Mouse (Mus musculus) brain, embryonic 14.5 days (tissue): ENCODE data around the gene Dchs1.

Experiments
- CTCF ChIP-seq: fragments of 200-500 bp; IDR thresholded peaks from 2 replicates; pipeline ENCODE4 v1.5.1; 2012; ENCODE audit warnings: inconsistent platforms, mild to moderate bottlenecking, moderate library complexity, borderline replicate concordance; ENCODE audit not compliant: insufficient read depth, insufficient read length; ENCODE audit errors: extremely low read depth
- POLR2A ChIP-seq: fragments of 200-500 bp; IDR thresholded peaks from 2 replicates; pipeline ENCODE4 v1.6.1; 2012; ENCODE audit warnings: mild to moderate bottlenecking, inconsistent platforms, borderline replicate concordance; ENCODE audit not compliant: poor library complexity, insufficient read depth, insufficient read length, severe bottlenecking; ENCODE audit errors: extremely low read depth

GRCm38 (mm10) chr7:105808385-105808784 is 20.9 kb upstream of the Dchs1 start:
- TF ChIP-seq POLR2A, result no peak
- TF ChIP-seq CTCF, result no peak
